In genomic region chr12:8365336-8365735, GRCm38 (mm10) we compare ENCODE assay signal across 14 mouse cellular contexts. TPM values are rescaled to one million over a fixed set of nuclear protein-coding genes. Genes with fewer than 3 reads are reported as not detected.
DNase-seq lines count a peak whose midpoint lies in the region; ATAC-seq lines count a peak whose summit lies in the region.
"Had no signal": no experiment of that assay in that cellular context is flagged by ENCODE, and none has a peak within 500 bp of the region (broad histone marks: within the 10 kb centered on the region; RNA-seq: fewer than 3 reads in every experiment).

No protein-coding gene starts in this region.

- H3K36me3 ChIP-seq in forebrain, embryonic 12.5 days (replicated peaks) = no peaks in the 10 kb centered on the region
- H3K36me3 ChIP-seq in forebrain, embryonic 11.5 days (ENCODE audit: control insufficient read depth, insufficient read depth, low read length) = no peaks in the 10 kb centered on the region
- H3K36me3 ChIP-seq in hindbrain, embryonic 14.5 days (replicated peaks; ENCODE audit: control insufficient read depth, insufficient read depth) = no peaks in the 10 kb centered on the region
- no peaks in the 10 kb centered on the region for H3K36me3 ChIP-seq in lung, embryonic 15.5 days
- H3K36me3 ChIP-seq: embryonic facial prominence, embryonic 12.5 days; liver, embryonic 13.5 days; neural tube, embryonic 12.5 days had no signal

- peak; percentile 21; the same call in 1 of the 2 replicates for ATAC-seq in forebrain, embryonic 12.5 days (ENCODE audit: low FRiP score)
- no peak for ATAC-seq in forebrain, embryonic 11.5 days (replicated peaks; ENCODE audit: low FRiP score)
- ATAC-seq in hindbrain, embryonic 14.5 days (ENCODE audit: low FRiP score) = peak; percentile 10; the same call in 1 of the 2 replicates
- ATAC-seq in lung, embryonic 15.5 days (ENCODE audit: borderline replicate concordance, extremely low read depth, low FRiP score, low TSS enrichment) = peak; percentile 73

- H3K9me3 ChIP-seq in forebrain, embryonic 12.5 days = no peaks in the 10 kb centered on the region
- H3K9me3 ChIP-seq in forebrain, embryonic 11.5 days (ENCODE audit: control insufficient read depth, low read length) = no peaks in the 10 kb centered on the region
- no peaks in the 10 kb centered on the region for H3K9me3 ChIP-seq in hindbrain, embryonic 14.5 days (ENCODE audit: control insufficient read depth, low read length)
- H3K9me3 ChIP-seq in lung, embryonic 15.5 days = no peaks in the 10 kb centered on the region
- H3K9me3 ChIP-seq: embryonic facial prominence, embryonic 12.5 days; liver, embryonic 13.5 days; neural tube, embryonic 12.5 days had no signal

- WGBS in forebrain, embryonic 12.5 days = 67% methylated on average over 7 of the region's 7 CpGs
- 52% methylated on average over 7 of the region's 7 CpGs for WGBS in forebrain, embryonic 11.5 days
- 34% methylated on average over 7 of the region's 7 CpGs for WGBS in hindbrain, embryonic 14.5 days
- WGBS in lung, embryonic 15.5 days = 46% methylated on average over 7 of the region's 7 CpGs

- no peak overlapping the region for H3K27ac ChIP-seq in forebrain, embryonic 12.5 days
- no peak overlapping the region for H3K27ac ChIP-seq in forebrain, embryonic 11.5 days (ENCODE audit: low read depth, low read length)
- no peak overlapping the region for H3K27ac ChIP-seq in hindbrain, embryonic 14.5 days
- H3K27ac ChIP-seq in lung, embryonic 15.5 days = peak overlapping the region; percentile 37; the same call in 1 of the 2 replicates
- H3K27ac ChIP-seq: embryonic facial prominence, embryonic 12.5 days; heart, adult 2 months; liver, embryonic 13.5 days; neural tube, embryonic 12.5 days had no signal

- H3K4me2 ChIP-seq in forebrain, embryonic 12.5 days = no peak overlapping the region
- H3K4me2 ChIP-seq in forebrain, embryonic 11.5 days (ENCODE audit: low read depth, low read length, severe bottlenecking) = no peak overlapping the region
- no peak overlapping the region for H3K4me2 ChIP-seq in hindbrain, embryonic 14.5 days (replicated peaks)
- no peak overlapping the region for H3K4me2 ChIP-seq in lung, embryonic 15.5 days
- H3K4me2 ChIP-seq: embryonic facial prominence, embryonic 12.5 days; liver, embryonic 13.5 days; neural tube, embryonic 12.5 days had no signal

- peaks cover 21% of the 10 kb centered on the region for H3K4me1 ChIP-seq in forebrain, embryonic 12.5 days
- peaks cover 7% of the 10 kb centered on the region for H3K4me1 ChIP-seq in forebrain, embryonic 11.5 days (replicated peaks; ENCODE audit: control insufficient read depth, insufficient read depth, low read length)
- peaks cover 11% of the 10 kb centered on the region; the same call in 1 of the 2 replicates for H3K4me1 ChIP-seq in hindbrain, embryonic 14.5 days (replicated peaks; ENCODE audit: control insufficient read depth, insufficient read depth, low read length)
- H3K4me1 ChIP-seq in lung, embryonic 15.5 days = peaks cover 32% of the 10 kb centered on the region
- H3K4me1 ChIP-seq: embryonic facial prominence, embryonic 12.5 days; liver, embryonic 13.5 days had no signal

- H3K4me3 ChIP-seq in forebrain, embryonic 12.5 days (replicated peaks) = no peak overlapping the region
- no peak overlapping the region for H3K4me3 ChIP-seq in forebrain, embryonic 11.5 days (ENCODE audit: low read depth, low read length)
- no peak overlapping the region for H3K4me3 ChIP-seq in hindbrain, embryonic 14.5 days (replicated peaks; ENCODE audit: low read length)
- H3K4me3 ChIP-seq in lung, embryonic 15.5 days = no peak overlapping the region
- H3K4me3 ChIP-seq: embryonic facial prominence, embryonic 12.5 days; heart, adult 2 months; layer of hippocampus, adult 2 months; liver, embryonic 13.5 days; neural tube, embryonic 12.5 days had no signal

- DNase-seq in forebrain, embryonic 11.5 days (ENCODE audit: low spot score) = no peak
- DNase-seq in Muller cell, postnatal 12 days (ENCODE audit: inconsistent ontology term) = peak; percentile 94
- DNase-seq in hindbrain, embryonic 14.5 days (ENCODE audit: low spot score) = no peak
- DNase-seq in spleen, postnatal 14 days (ENCODE audit: low spot score in 2 of 2) = no peak
- no peak for DNase-seq in retina, embryonic 14.5 days (ENCODE audit: low spot score)
- DNase-seq in layer of hippocampus, adult 11-12 months (ENCODE audit: low spot score) = no peak
- DNase-seq: liver, embryonic 13.5 days had no signal

- no peaks in the 10 kb centered on the region for H3K27me3 ChIP-seq in forebrain, embryonic 12.5 days
- no peaks in the 10 kb centered on the region for H3K27me3 ChIP-seq in forebrain, embryonic 11.5 days (ENCODE audit: control insufficient read depth, insufficient read depth, low read length)
- no peaks in the 10 kb centered on the region for H3K27me3 ChIP-seq in hindbrain, embryonic 14.5 days (ENCODE audit: control insufficient read depth, insufficient read depth, low read length)
- no peaks in the 10 kb centered on the region for H3K27me3 ChIP-seq in lung, embryonic 15.5 days
- H3K27me3 ChIP-seq: CH12.LX; embryonic facial prominence, embryonic 12.5 days; liver, embryonic 13.5 days; neural tube, embryonic 12.5 days had no signal

- no peak overlapping the region for H3K9ac ChIP-seq in forebrain, embryonic 12.5 days
- no peak overlapping the region for H3K9ac ChIP-seq in forebrain, embryonic 11.5 days (ENCODE audit: low read length)
- H3K9ac ChIP-seq in hindbrain, embryonic 14.5 days = no peak overlapping the region
- no peak overlapping the region for H3K9ac ChIP-seq in lung, embryonic 15.5 days
- H3K9ac ChIP-seq: embryonic facial prominence, embryonic 12.5 days; liver, embryonic 13.5 days; neural tube, embryonic 12.5 days had no signal

RNA-seq across cellular contexts. Expression of gene Hs1bp3, which starts 52.1 kb away (rescaled TPM):
- polyA plus RNA-seq in forebrain, embryonic 12.5 days (2016; fragmentation: Nextera tagmentation; extraction: Ambion mirVana) = 11.5 and 11.7 TPM in 2 replicates
- 7.8 and 10.5 TPM in 2 replicates for polyA plus RNA-seq in forebrain, embryonic 11.5 days (2014; fragmentation: Nextera tagmentation; extraction: Ambion mirVana)
- polyA plus RNA-seq in hindbrain, embryonic 14.5 days (2014; fragmentation: Nextera tagmentation; extraction: Ambion mirVana) = 5.9 and 6.2 TPM in 2 replicates
- 16.2 and 16.3 TPM in 2 replicates for polyA plus RNA-seq in lung, embryonic 15.5 days (2015; fragmentation: Nextera tagmentation; extraction: Ambion mirVana)
